Mouse (Mus musculus): Measurements from ENCODE around the gene Pomp.

GRCm38 (mm10) chr5:147818866-147819265 is 41.4 kb upstream of the Pomp start:
- TF ChIP-seq CTCF (IDR thresholded peaks at IDR 0.05; ENCODE audit: insufficient read depth, low read depth, low read length) (no peak), POLR2A (IDR thresholded peaks at IDR 0.05; ENCODE audit: insufficient read depth, low read depth, low read length) (no peak)

Measured in olfactory bulb, adult 2 months (tissue).